Mouse (Mus musculus) urinary bladder, postnatal 0 days (tissue): Measurements from ENCODE around the gene C530025M09Rik. TPM values are rescaled to one million over a fixed set of nuclear protein-coding genes. Genes with fewer than 3 reads are reported as not detected.

Source experiments
- polyA plus RNA-seq: library from polyadenylated mRNA; unstranded; fragments of >200 nt; fragmentation: Nextera tagmentation; extraction: Ambion mirVana; gene quantifications from 2 replicates; pipeline ENCODE4 v1.2.1, GENCODE M21; 2015

C530025M09Rik gene
- polyA plus RNA-seq = 0.56 and 1.3 TPM in 2 replicates

DNA sequence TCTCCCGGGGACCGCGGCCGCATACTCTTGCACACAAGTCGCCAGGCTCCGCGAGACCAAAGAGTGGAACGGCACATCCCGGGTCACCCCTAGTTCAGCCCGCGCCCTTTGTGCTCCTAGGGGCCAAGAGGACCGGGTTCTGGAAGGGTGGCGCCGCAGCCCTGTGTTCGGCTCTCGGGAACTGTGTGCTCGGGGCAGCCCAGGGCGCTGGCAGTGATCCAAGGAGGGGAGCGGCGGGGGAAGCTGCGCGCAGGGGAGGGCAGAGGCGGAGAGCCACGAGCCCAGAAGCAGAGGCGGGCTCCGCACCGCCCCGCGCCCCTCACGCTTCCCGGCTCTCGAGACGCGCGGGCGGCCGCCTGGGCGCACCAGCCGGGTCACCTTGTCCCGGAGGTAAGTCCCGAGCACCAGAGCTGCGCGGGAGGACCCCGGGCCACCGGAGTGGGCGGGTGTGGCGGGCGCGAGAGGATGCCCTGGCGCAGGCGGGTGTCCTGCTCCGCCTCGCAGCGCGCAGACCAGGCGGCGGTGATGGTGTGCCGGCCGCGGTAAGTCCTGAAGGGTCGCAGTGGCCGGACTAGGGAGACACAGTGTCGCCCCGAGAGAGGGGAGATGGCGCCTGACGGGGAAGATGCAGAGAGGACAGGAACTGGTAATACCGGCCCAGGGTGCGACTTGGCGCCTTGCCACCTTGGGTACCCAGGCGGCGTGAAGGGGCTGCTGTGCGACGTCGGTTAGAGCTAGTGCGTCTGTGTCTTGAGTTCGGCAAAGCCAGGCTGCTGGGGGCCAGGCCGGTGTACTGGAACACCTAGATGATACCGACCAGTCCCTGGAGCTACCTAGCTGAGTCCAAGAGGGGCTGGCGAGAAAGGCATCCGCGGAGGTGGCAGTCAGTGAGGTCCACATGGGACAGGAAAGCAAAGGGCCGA, at the start of gene C530025M09Rik:
Gene C530025M09Rik, minus strand, starts transcription at position 678 of the 923 bp plus-strand sequence.

GRCm38 (mm10) chr2:149828911-149829310, 2.1 kb downstream of the C530025M09Rik start, which contains the start of gene Syndig1:
Syndig1 (plus strand) TSS chr2:149829211.

Other genes with a start within 250 kb of the C530025M09Rik start
- gene Syndig1, start 2.0 kb downstream of the C530025M09Rik start, polyA plus RNA-seq = 39.7 and 57.3 TPM in 2 replicates